Mouse (Mus musculus) ES-E14 (cell line): Measurements from ENCODE around the gene Ptgdr2.

Experiments
- CHD2 ChIP-seq: IDR thresholded peaks from 2 replicates; pipeline ENCODE4 v1.6.1; 2014; ENCODE audit warnings: mild to moderate bottlenecking, low read depth, low read length, inconsistent platforms
- HCFC1 ChIP-seq: IDR thresholded peaks from 2 replicates; pipeline ENCODE4 v1.6.1; 2012; ENCODE audit warnings: low read length, inconsistent platforms, borderline replicate concordance; ENCODE audit not compliant: insufficient read depth
- ZC3H11A ChIP-seq: IDR thresholded peaks from 2 replicates; pipeline ENCODE4 v1.6.1; 2012; ENCODE audit warnings: low read depth, mild to moderate bottlenecking, inconsistent platforms, low read length, borderline replicate concordance
- ZNF384 ChIP-seq: IDR thresholded peaks from 2 replicates; pipeline ENCODE4 v1.6.1; 2012; ENCODE audit warnings: low read depth, low read length, inconsistent platforms

- no peak for TF ChIP-seq ZC3H11A
- TF ChIP-seq HCFC1: no peak
- TF ChIP-seq CHD2: no peak
- no peak for TF ChIP-seq ZNF384
These were observed 44.8 kb upstream of the Ptgdr2 start for GRCm38 (mm10) chr19:10892201-10892600.
